Mouse (Mus musculus): ENCODE measurements around the gene Abcb8. TPM values are rescaled to one million over a fixed set of nuclear protein-coding genes. Genes with fewer than 3 reads are reported as not detected.

Abcb8 gene
- polyA plus RNA-seq, 1 experiment from 2014 or later: 62.7 TPM

GRCm38 (mm10) chr5:24425421-24426036, 32.1 kb downstream of the Abcb8 start:
- peak; percentile 84 for DNase-seq (ENCODE audit: low spot score)
- no peaks in the 10 kb centered on the region for H3K9me3 ChIP-seq
- peak overlapping the region; percentile 78 for H3K4me3 ChIP-seq
- peaks cover 55% of the 10 kb centered on the region for H3K4me1 ChIP-seq
- WGBS: under 1% methylated on average over 28 of the region's 30 CpGs
- no peaks in the 10 kb centered on the region for H3K27me3 ChIP-seq (ENCODE audit: insufficient read depth, poor library complexity, severe bottlenecking)
- H3K36me3 ChIP-seq: peaks cover 27% of the 10 kb centered on the region
- H3K27ac ChIP-seq: peak overlapping the region; percentile 94

GRCm38 (mm10) chr5:24426037-24426432, 32.6 kb downstream of the Abcb8 start:
- H3K4me3 ChIP-seq: peak overlapping the region; percentile 78
- no peak for DNase-seq (ENCODE audit: low spot score)
- H3K36me3 ChIP-seq: peaks cover 27% of the 10 kb centered on the region
- no peaks in the 10 kb centered on the region for H3K27me3 ChIP-seq (ENCODE audit: insufficient read depth, poor library complexity, severe bottlenecking)
- H3K27ac ChIP-seq: peak overlapping the region; percentile 94
- H3K9me3 ChIP-seq: no peaks in the 10 kb centered on the region
- WGBS: under 1% methylated on average over 10 of the region's 10 CpGs
- peaks cover 55% of the 10 kb centered on the region for H3K4me1 ChIP-seq

DNA sequence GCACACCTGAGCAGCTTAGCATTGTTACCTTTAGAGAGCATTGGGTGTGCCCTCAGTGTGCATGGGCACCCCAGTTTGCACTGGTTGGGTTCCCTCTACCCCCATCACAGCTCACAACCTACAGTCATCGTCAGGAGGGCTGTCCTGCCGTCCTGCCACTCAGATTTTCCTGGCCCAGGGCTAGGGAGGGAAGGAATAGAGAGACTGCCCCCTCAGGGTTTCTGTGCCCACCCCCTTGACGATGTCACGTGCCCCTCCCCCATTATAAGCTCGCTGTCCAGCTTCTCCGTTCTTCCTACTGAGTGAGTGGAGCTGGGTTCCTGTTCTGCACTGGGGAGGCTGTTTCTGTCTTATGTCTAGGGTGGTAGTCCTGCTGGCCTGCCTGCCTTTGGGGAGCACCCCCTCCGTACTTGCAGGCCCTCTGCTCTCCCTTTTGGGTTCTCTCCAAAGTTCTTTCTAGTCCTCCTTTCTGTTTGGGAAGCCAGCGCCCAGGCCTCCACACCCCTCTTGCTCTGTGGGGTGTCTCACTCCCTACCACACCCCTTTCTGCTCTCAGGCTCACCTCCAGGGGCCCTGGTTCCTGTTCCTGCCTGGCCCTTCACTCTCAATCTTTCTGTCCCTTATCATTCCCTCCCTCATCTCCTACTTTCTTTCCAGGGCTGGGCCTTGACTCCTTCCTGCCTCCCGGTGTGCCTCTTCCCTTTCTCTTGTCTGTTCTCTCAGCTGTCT, 33.3 kb downstream of the Abcb8 start:
- DNase-seq (ENCODE audit: low spot score): no peak

DNA sequence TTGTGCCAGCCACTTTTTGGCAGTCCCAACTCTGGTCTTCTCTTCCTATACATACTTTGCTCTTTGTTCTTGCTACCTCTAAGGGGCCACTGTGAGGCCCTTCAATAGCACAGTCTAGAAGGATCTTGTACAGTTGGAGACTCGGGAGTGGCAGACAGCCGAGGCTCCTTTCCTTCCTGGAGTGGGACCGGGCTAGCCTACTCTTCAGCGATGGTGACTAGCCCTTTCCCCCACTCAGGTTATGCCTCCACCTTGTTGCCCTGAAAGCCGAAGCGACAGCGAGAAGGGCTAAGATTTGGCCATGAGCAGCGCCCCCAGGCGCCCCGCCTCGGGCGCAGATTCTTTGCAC, 33.8 kb downstream of the Abcb8 start:
- peak overlapping the region; percentile 8; the same call in 1 of the 2 replicates for H3K27ac ChIP-seq
- H3K4me1 ChIP-seq: peaks cover 55% of the 10 kb centered on the region
- H3K4me3 ChIP-seq: peak overlapping the region; percentile 78
- peaks cover 34% of the 10 kb centered on the region for H3K36me3 ChIP-seq
- no peaks in the 10 kb centered on the region for H3K9me3 ChIP-seq
- H3K27me3 ChIP-seq (ENCODE audit: insufficient read depth, poor library complexity, severe bottlenecking): no peaks in the 10 kb centered on the region
- no peak for DNase-seq (ENCODE audit: low spot score)
- WGBS: 16% methylated on average over 12 of the region's 12 CpGs

More for the DNA sequence above, 33.3 kb downstream of the Abcb8 start:
- no peaks in the 10 kb centered on the region for H3K27me3 ChIP-seq (ENCODE audit: insufficient read depth, poor library complexity, severe bottlenecking)
- H3K9me3 ChIP-seq: no peaks in the 10 kb centered on the region
- 14% methylated on average over 9 of the region's 9 CpGs for WGBS
- peak overlapping the region; percentile 78 for H3K4me3 ChIP-seq
- peaks cover 30% of the 10 kb centered on the region for H3K36me3 ChIP-seq
- H3K4me1 ChIP-seq: peaks cover 55% of the 10 kb centered on the region
- H3K27ac ChIP-seq: 0 out of 2 replicates have a peak overlapping the region, but pooled peaks have one; percentile 94

GRCm38 (mm10) chr5:24427981-24428402, 34.5 kb downstream of the Abcb8 start:
- Histone ChIP-seq H3K27me3 (ENCODE audit: insufficient read depth, poor library complexity, severe bottlenecking) (no peaks in the 10 kb centered on the region), H3K9me3 (no peaks in the 10 kb centered on the region), H3K27ac (peak overlapping the region; percentile 56), H3K4me1 (peaks cover 49% of the 10 kb centered on the region), H3K4me3 (peak overlapping the region; percentile 78), H3K36me3 (peaks cover 40% of the 10 kb centered on the region)
- WGBS: 7% methylated on average over 15 of the region's 15 CpGs
- DNase-seq (ENCODE audit: low spot score): no peak

- peak overlapping the region; percentile 56; the same call in 1 of the 2 replicates for H3K27ac ChIP-seq
- H3K27me3 ChIP-seq (ENCODE audit: insufficient read depth, poor library complexity, severe bottlenecking): no peaks in the 10 kb centered on the region
- 12% methylated on average over 9 of the region's 9 CpGs for WGBS
- no peaks in the 10 kb centered on the region for H3K9me3 ChIP-seq
- no peak for DNase-seq (ENCODE audit: low spot score)
- H3K4me3 ChIP-seq: peak overlapping the region; percentile 78; the same call in 1 of the 2 replicates
- peaks cover 46% of the 10 kb centered on the region for H3K36me3 ChIP-seq
- H3K4me1 ChIP-seq: peaks cover 47% of the 10 kb centered on the region
Observed at GRCm38 (mm10) chr5:24428596-24428995, 35.1 kb downstream of the Abcb8 start.

DNA sequence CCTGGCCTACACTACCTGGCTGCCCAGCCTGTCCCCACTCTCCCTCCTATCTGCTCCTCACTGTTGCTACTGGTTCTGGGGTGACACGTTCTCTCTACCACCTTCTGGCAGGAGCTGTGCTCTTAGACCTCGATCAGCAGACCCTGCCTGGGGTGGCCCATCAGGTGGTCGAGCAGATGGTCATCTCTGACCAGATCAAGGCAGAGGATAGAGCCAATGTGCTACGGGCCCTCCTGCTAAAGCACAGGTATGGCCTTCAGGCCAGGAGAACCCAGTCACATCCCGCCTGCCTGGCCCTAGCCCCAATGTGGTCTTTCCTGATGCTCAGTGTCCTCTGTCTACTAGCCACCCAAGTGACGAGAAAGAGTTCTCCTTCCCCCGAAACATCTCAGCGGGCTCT, 40.5 kb downstream of the Abcb8 start:
- Histone ChIP-seq H3K27ac (no peak overlapping the region), H3K9me3 (no peaks in the 10 kb centered on the region), H3K36me3 (peaks cover 90% of the 10 kb centered on the region), H3K27me3 (ENCODE audit: insufficient read depth, poor library complexity, severe bottlenecking) (no peaks in the 10 kb centered on the region), H3K4me1 (no peaks in the 10 kb centered on the region; the same call in 1 of the 2 replicates), H3K4me3 (no peak overlapping the region)
- no peak for DNase-seq (ENCODE audit: low spot score)
- WGBS: 86% methylated on average over 8 of the region's 8 CpGs

GRCm38 (mm10) chr5:24441187-24441586, 47.7 kb downstream of the Abcb8 start:
- no peak overlapping the region for H3K27ac ChIP-seq
- H3K27me3 ChIP-seq (ENCODE audit: insufficient read depth, poor library complexity, severe bottlenecking): no peaks in the 10 kb centered on the region
- 91% methylated on average over 8 of the region's 8 CpGs for WGBS
- H3K9me3 ChIP-seq: no peaks in the 10 kb centered on the region
- peaks cover 23% of the 10 kb centered on the region for H3K4me1 ChIP-seq
- H3K4me3 ChIP-seq: no peak overlapping the region
- peaks cover 70% of the 10 kb centered on the region for H3K36me3 ChIP-seq
- no peak for DNase-seq (ENCODE audit: low spot score)

GRCm38 (mm10) chr5:24442029-24442428, 48.6 kb downstream of the Abcb8 start:
- Histone ChIP-seq H3K4me3 (no peak overlapping the region), H3K4me1 (peaks cover 30% of the 10 kb centered on the region), H3K9me3 (no peaks in the 10 kb centered on the region), H3K27ac (no peak overlapping the region), H3K27me3 (ENCODE audit: insufficient read depth, poor library complexity, severe bottlenecking) (no peaks in the 10 kb centered on the region), H3K36me3 (peaks cover 62% of the 10 kb centered on the region)
- DNase-seq (ENCODE audit: low spot score): no peak
- WGBS: 84% methylated on average over 9 of the region's 9 CpGs

DNA sequence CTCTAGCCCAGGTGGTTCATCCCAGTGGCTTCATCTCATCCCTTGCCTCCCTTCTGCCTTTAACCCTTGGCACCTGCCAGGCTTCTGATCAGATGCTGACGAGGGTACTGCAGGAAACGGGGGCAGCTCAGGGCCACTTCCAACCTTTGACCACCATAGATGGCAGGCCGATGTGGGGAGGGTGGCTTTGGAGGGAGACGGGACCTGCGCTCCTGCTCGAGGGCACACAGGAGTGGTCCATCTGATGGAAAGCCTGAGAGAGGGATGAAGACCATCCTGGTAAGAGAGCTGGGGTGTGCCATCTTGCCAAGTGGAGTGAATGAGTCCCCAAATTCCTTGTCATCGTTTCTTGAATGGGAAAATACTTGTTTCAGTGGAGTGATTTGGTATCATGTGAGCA, 49.7 kb downstream of the Abcb8 start:
- Histone ChIP-seq H3K4me3 (no peak overlapping the region), H3K9me3 (no peaks in the 10 kb centered on the region), H3K27me3 (ENCODE audit: insufficient read depth, poor library complexity, severe bottlenecking) (no peaks in the 10 kb centered on the region), H3K4me1 (peaks cover 41% of the 10 kb centered on the region), H3K36me3 (peaks cover 57% of the 10 kb centered on the region), H3K27ac (no peak overlapping the region)
- WGBS: 91% methylated on average over 7 of the region's 7 CpGs
- no peak for DNase-seq (ENCODE audit: low spot score)

- no peak for DNase-seq (ENCODE audit: low spot score)
- Histone ChIP-seq H3K4me1 (peaks cover 41% of the 10 kb centered on the region), H3K4me3 (peak overlapping the region; percentile 96), H3K9me3 (no peaks in the 10 kb centered on the region), H3K27ac (peak overlapping the region; percentile 97; the same call in 1 of the 2 replicates), H3K36me3 (peaks cover 51% of the 10 kb centered on the region), H3K27me3 (ENCODE audit: insufficient read depth, poor library complexity, severe bottlenecking) (no peaks in the 10 kb centered on the region)
- 80% methylated on average over 12 of the region's 12 CpGs for WGBS
Observed at GRCm38 (mm10) chr5:24443927-24444326, 50.5 kb downstream of the Abcb8 start.

GRCm38 (mm10) chr5:24444746-24445427, 51.4 kb downstream of the Abcb8 start, which contains the start of gene Fastk:
Fastk (minus strand) TSS chr5:24445287.
- peak; percentile 97 for DNase-seq (ENCODE audit: low spot score)
- H3K36me3 ChIP-seq: peaks cover 42% of the 10 kb centered on the region
- H3K27ac ChIP-seq: peak within 1 kb of the TSS; percentile 97
- no peaks in the 10 kb centered on the region for H3K9me3 ChIP-seq
- no peaks in the 10 kb centered on the region for H3K27me3 ChIP-seq (ENCODE audit: insufficient read depth, poor library complexity, severe bottlenecking)
- H3K4me1 ChIP-seq: peaks cover 41% of the 10 kb centered on the region
- WGBS: under 1% methylated on average over 60 of the region's 60 CpGs
- peak within 1 kb of the TSS; percentile 96 for H3K4me3 ChIP-seq

All from heart, embryonic 10.5 days (tissue).